Mouse (Mus musculus) limb, embryonic 12.5 days (tissue): ENCODE data around the gene Olfr1375. TPM values are rescaled to one million over a fixed set of nuclear protein-coding genes. Genes with fewer than 3 reads are reported as not detected.
"Not testable (repeated sequence)": the region's sequence is repeated elsewhere in the genome, so short reads cannot be mapped to it uniquely, and the experiment has no call there.

Experiments
- ATAC-seq: fragments of 200-750 bp; cut with Nextera tagmentation; 2 replicates; pipeline ENCODE4 v1.8.0; 2017; ENCODE audit warnings: low read depth, moderate TSS enrichment; ENCODE audit not compliant: insufficient number of reproducible peaks, insufficient read depth, low FRiP score, low TSS enrichment
- H3K27ac ChIP-seq: fragments of 300-500 bp; sonication (generic); 2 replicates; pipeline ENCODE4 v1.5.1; 2016; ENCODE audit warnings: mild to moderate bottlenecking, moderate library complexity
- H3K27me3 ChIP-seq: fragments of 300-500 bp; sonication (generic); 2 replicates; pipeline ENCODE4 v1.6.1; 2016; ENCODE audit warnings: mild to moderate bottlenecking, moderate library complexity
- H3K36me3 ChIP-seq: fragments of 300-500 bp; sonication (generic); 2 replicates; pipeline ENCODE4 v1.6.1; 2016; ENCODE audit warnings: mild to moderate bottlenecking, moderate library complexity
- H3K4me1 ChIP-seq: fragments of 300-500 bp; sonication (generic); replicated peaks from 2 replicates; pipeline ENCODE4 v1.6.1; 2016
- H3K4me2 ChIP-seq: fragments of 300-500 bp; sonication (generic); 2 replicates; pipeline ENCODE4 v1.6.1; 2016; ENCODE audit warnings: mild to moderate bottlenecking, moderate library complexity
- H3K4me3 ChIP-seq: fragments of 300-500 bp; sonication (generic); replicated peaks from 2 replicates; pipeline ENCODE4 v1.5.1; 2016; ENCODE audit warnings: mild to moderate bottlenecking
- H3K9ac ChIP-seq: fragments of 300-500 bp; sonication (generic); replicated peaks from 2 replicates; pipeline ENCODE4 v1.6.1; 2016; ENCODE audit warnings: mild to moderate bottlenecking, moderate library complexity
- H3K9me3 ChIP-seq: fragments of 300-500 bp; sonication (generic); 2 replicates; pipeline ENCODE4 v1.6.1; 2016; ENCODE audit warnings: mild to moderate bottlenecking, moderate library complexity
- WGBS: fragments of 180-500 bp; shearing (Covaris S2); methylation state at CpG from one replicate; pipeline ENCODE4 v1.1.7; 2016; 5-methylcytosine and 5-hydroxymethylcytosine counted together
- polyA plus RNA-seq: library from polyadenylated mRNA; unstranded; fragments of >200 nt; fragmentation: Nextera tagmentation; extraction: Ambion mirVana; gene quantifications from 2 replicates; pipeline ENCODE4 v1.2.1, GENCODE M21; 2016

Olfr1375 gene
- polyA plus RNA-seq: not detected in 2 replicates

DNA sequence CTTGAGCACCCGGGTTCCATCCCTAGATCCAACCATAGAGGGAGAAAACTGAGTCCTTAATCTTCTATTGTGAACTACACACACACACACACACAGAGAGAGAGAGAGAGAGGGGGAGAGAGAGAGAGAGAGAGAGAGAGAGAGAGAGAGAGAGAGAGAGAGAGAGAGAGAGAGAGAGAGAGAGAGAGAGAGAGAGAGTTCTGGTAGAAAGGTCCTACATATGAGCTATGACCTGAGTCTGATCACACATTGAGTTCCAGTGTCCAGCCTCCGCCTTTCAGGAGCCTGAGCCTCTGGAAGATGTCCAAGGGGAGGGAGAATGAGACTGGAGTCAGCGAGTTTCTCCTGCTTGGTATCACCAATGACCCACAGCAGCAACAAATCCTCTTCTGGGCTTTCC lies at the start of gene Olfr1375:
Gene Olfr1375 (plus strand): TSS at position 301 of the 400 bp plus-strand sequence.
- 83% methylated on average over 3 of the region's 3 CpGs for WGBS
- ATAC-seq: not testable (repeated sequence)

DNA sequence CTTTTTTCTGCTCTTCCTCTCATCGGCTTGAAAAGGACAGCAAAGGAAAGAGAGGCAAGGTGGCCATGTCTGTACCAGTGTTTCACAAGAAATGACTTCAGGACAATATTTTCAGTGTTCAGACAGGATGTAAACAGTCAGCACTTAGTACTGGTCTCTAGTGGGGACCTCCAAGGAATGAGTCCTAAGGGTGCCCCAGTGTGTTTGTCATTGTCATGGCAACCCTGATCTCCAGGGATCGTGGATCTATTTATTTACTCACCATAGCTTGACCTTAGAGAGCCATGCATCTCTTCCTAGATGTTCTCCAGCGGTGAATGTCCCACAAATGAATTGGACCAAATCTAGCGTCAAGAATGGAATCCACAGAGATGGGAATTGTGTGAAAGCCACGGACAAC lies 44.6 kb upstream of the Olfr1375 start, which contains the start of gene Olfr51:
Gene Olfr51 (plus strand): TSS at position 301 of the 400 bp plus-strand sequence.
- ATAC-seq: no peak
- Histone ChIP-seq H3K9me3 (no peaks in the 10 kb centered on the region), H3K4me1 (no peaks in the 10 kb centered on the region), H3K27me3 (no peaks in the 10 kb centered on the region), H3K27ac (no peak within 1 kb of the TSS), H3K4me2 (no peak within 1 kb of the TSS), H3K36me3 (no peaks in the 10 kb centered on the region), H3K4me3 (no peak within 1 kb of the TSS), H3K9ac (no peak within 1 kb of the TSS)
- 85% methylated on average over 5 of the region's 5 CpGs for WGBS

More for the DNA sequence above, at the start of gene Olfr1375:
- not testable (repeated sequence) for H3K4me2 ChIP-seq, H3K4me1 ChIP-seq, H3K9ac ChIP-seq, H3K9me3 ChIP-seq, H3K4me3 ChIP-seq, H3K27me3 ChIP-seq, H3K27ac ChIP-seq, H3K36me3 ChIP-seq

GRCm38 (mm10) chr11:51011821-51012220 lies 36.1 kb upstream of the Olfr1375 start:
- no peak overlapping the region for H3K9ac ChIP-seq
- WGBS: 82% methylated on average over 5 of the region's 5 CpGs
- H3K4me3 ChIP-seq: no peak overlapping the region
- no peak for ATAC-seq
- no peaks in the 10 kb centered on the region for H3K36me3 ChIP-seq
- H3K27me3 ChIP-seq: no peaks in the 10 kb centered on the region
- H3K9me3 ChIP-seq: peaks cover 3% of the 10 kb centered on the region; the same call in 1 of the 2 replicates
- no peak overlapping the region for H3K27ac ChIP-seq
- no peaks in the 10 kb centered on the region for H3K4me1 ChIP-seq
- no peak overlapping the region for H3K4me2 ChIP-seq

DNA sequence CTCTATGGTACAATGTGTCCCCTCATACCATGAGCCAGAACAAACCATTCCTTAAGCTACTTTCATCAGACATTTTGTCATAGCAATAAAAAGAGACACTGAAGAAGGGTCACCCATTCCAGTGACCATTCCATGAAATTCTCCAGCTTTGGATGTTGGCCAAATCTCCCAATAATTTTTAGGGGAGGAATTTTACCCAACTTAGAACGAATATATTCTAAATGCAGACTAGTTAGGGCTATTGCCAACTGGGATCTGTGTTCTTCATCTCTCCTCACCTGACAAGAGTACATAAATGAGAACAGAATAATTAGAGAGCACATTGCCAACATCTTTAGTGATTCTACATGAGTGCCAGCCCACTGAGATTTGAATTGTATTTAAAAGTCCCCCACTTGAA lies 34.0 kb upstream of the Olfr1375 start, which contains the start of gene Olfr54:
Gene Olfr54 (plus strand): TSS at position 301 of the 400 bp plus-strand sequence.
- Histone ChIP-seq H3K27me3 (no peaks in the 10 kb centered on the region), H3K4me3 (no peak within 1 kb of the TSS), H3K9me3 (peaks cover 3% of the 10 kb centered on the region; the same call in 1 of the 2 replicates), H3K36me3 (no peaks in the 10 kb centered on the region), H3K9ac (no peak within 1 kb of the TSS), H3K27ac (no peak within 1 kb of the TSS), H3K4me1 (no peaks in the 10 kb centered on the region), H3K4me2 (no peak within 1 kb of the TSS)
- WGBS: 77% methylated on average over 1 of the region's 1 CpGs
- ATAC-seq: no peak

DNA sequence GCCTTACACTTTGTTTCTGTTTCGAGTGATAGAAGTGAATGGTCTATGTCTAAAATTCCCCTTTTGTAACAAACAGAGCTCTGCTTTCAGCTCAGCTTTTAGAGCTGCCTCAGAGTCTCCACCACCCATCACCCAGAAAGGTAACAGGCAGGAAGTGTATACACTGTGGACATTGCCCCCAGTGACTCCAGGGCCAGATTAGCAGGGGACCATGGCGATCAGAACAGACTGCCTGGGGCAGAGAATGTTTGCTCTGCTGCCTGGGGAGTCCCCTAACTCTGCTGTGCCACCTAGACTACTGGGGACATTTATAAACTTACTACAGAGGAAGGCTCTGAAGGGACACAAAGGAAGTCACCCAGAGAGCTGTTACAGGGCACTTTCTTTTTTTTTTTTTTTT lies 31.6 kb upstream of the Olfr1375 start:
- WGBS: 46% methylated on average over 2 of the region's 2 CpGs
- Histone ChIP-seq H3K36me3 (no peaks in the 10 kb centered on the region), H3K4me3 (no peak overlapping the region), H3K4me2 (no peak overlapping the region), H3K27ac (no peak overlapping the region), H3K9ac (no peak overlapping the region), H3K9me3 (no peaks in the 10 kb centered on the region), H3K27me3 (no peaks in the 10 kb centered on the region), H3K4me1 (no peaks in the 10 kb centered on the region)
- no peak for ATAC-seq

DNA sequence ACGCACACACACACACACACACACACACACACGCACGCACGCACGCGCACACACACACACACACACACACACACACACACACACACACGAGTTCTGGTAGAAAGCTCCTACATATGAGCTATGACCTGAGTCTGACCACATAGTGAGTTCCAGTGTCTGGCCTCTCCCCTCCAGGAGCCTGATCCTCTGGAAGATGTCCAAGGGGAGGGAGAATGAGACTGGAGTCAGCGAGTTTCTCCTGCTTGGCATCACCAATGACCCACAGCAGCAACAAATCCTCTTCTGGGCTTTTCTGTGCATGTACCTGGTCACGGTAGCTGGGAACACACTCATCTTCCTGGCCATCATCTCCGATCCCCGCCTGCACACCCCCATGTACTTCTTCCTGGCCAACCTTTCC lies 21.1 kb upstream of the Olfr1375 start:
- not testable (repeated sequence) for H3K27ac ChIP-seq, H3K9me3 ChIP-seq, ATAC-seq, H3K4me1 ChIP-seq, H3K9ac ChIP-seq, H3K27me3 ChIP-seq, H3K4me3 ChIP-seq, H3K36me3 ChIP-seq, H3K4me2 ChIP-seq
- 90% methylated on average over 11 of the region's 11 CpGs for WGBS

DNA sequence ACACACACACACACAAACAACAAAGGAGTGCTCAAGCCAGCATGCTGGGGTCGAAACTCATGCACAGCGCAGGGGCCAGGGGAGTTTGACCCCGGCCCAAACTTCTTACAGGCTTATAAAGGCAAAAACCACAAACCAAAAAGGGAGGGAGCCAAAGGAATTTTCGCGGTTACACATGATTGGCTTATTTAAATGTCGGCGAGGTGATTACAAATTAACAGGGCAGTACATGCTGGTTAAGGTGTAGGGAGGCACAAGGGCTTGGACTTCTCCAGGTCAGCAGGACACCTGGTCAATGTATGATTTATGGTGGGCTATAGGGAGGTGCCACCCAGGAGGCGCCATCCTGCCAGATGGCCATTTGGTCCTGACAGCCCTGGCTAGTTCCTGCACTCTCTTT lies 18.5 kb upstream of the Olfr1375 start:
- not testable (repeated sequence) for H3K27ac ChIP-seq, H3K4me2 ChIP-seq, ATAC-seq, H3K9me3 ChIP-seq, H3K4me3 ChIP-seq, H3K9ac ChIP-seq, H3K27me3 ChIP-seq, H3K4me1 ChIP-seq, H3K36me3 ChIP-seq
- WGBS: 55% methylated on average over 8 of the region's 8 CpGs

GRCm38 (mm10) chr11:51030225-51030624 lies 17.7 kb upstream of the Olfr1375 start:
- H3K9me3 ChIP-seq: no peaks in the 10 kb centered on the region
- H3K4me2 ChIP-seq: no peak overlapping the region
- H3K27ac ChIP-seq: no peak overlapping the region
- no peaks in the 10 kb centered on the region for H3K4me1 ChIP-seq
- no peak overlapping the region for H3K9ac ChIP-seq
- H3K27me3 ChIP-seq: no peaks in the 10 kb centered on the region
- 31% methylated on average over 2 of the region's 2 CpGs for WGBS
- H3K4me3 ChIP-seq: no peak overlapping the region
- H3K36me3 ChIP-seq: no peaks in the 10 kb centered on the region
- no peak for ATAC-seq

DNA sequence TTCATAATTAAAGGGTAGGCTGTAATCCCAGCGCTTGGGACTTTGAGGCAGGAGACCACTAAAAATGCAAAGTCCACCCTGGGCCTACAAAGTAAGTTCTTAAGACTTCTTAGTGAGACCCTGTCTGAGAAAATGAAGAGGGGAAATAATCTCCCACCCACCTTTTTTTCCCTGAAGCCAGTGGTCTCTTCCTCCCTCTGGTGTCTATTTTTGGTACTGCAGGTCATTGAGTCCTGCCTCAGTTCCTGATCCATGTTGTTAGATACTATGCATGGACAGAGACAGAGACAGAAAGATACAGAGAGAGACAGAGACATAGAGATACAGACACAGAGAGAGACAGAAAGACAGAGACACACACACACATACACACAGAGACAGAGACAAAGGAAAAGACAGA lies 15.1 kb upstream of the Olfr1375 start:
- Histone ChIP-seq H3K4me1 (no peaks in the 10 kb centered on the region), H3K4me2 (no peak overlapping the region), H3K9me3 (no peaks in the 10 kb centered on the region), H3K27me3 (no peaks in the 10 kb centered on the region), H3K36me3 (no peaks in the 10 kb centered on the region), H3K4me3 (no peak overlapping the region), H3K27ac (no peak overlapping the region), H3K9ac (no peak overlapping the region)
- ATAC-seq: no peak
- WGBS: 11% methylated on average over 1 of the region's 1 CpGs

DNA sequence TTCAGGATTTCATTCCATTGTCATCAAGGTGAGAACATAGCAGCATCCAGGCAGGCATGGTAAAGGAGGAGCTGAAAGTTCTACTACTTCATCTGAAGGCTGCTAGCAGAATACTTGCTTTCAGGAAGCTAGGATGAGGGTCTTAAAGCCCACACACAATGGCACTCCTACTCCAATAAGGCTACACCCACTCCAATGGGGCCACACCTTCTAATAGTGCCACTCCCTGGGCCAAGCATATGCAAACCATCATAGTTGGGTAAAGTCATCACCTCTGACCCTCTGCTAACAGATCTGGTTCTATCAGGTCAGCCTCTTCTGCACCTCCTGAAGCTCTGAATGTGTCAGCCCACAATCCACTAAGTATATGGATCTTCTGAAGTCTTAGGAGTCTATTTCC lies 13.8 kb upstream of the Olfr1375 start:
- not testable (repeated sequence) for H3K4me3 ChIP-seq, H3K4me1 ChIP-seq, H3K9ac ChIP-seq, ATAC-seq, H3K9me3 ChIP-seq, H3K27ac ChIP-seq, H3K4me2 ChIP-seq, H3K27me3 ChIP-seq, H3K36me3 ChIP-seq

- Histone ChIP-seq H3K9me3 (no peaks in the 10 kb centered on the region), H3K9ac (no peak overlapping the region), H3K27me3 (no peaks in the 10 kb centered on the region), H3K4me2 (no peak overlapping the region), H3K36me3 (no peaks in the 10 kb centered on the region), H3K4me3 (no peak overlapping the region), H3K4me1 (no peaks in the 10 kb centered on the region), H3K27ac (no peak overlapping the region)
- no peak for ATAC-seq
- WGBS: 96% methylated on average over 2 of the region's 2 CpGs
These were observed 12.0 kb upstream of the Olfr1375 start for GRCm38 (mm10) chr11:51035951-51036350.

DNA sequence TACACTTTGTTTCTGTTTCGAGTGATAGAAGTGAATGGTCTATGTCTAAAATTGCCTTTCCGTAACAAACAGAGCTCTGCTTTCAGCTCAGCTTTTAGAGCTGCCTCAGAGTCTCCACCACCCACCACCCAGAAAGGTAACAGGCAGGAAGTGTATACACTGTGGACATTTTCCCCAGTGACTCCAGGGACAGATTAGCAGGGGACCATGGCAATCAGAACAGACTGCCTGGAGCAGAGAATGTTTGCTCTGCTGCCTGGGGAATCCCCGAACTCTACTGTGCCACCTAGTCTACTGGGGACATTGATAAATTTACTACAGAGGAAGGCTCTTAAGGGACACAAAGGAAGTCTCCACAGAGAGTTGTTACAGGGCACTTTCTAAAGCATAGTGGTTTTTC lies 3.1 kb upstream of the Olfr1375 start:
- H3K4me2 ChIP-seq, H3K9ac ChIP-seq, H3K4me1 ChIP-seq, H3K36me3 ChIP-seq, ATAC-seq, H3K9me3 ChIP-seq, H3K27ac ChIP-seq, H3K4me3 ChIP-seq, H3K27me3 ChIP-seq: not testable (repeated sequence)
- 75% methylated on average over 3 of the region's 3 CpGs for WGBS
